Mouse (Mus musculus): ENCODE data around the gene Vim. TPM values are rescaled to one million over a fixed set of nuclear protein-coding genes. Genes with fewer than 3 reads are reported as not detected.
A peak's percentile ranks its signal among the peaks of the same experiment; 100 is the strongest.
"Not testable (repeated sequence)": the region's sequence is repeated elsewhere in the genome, so short reads cannot be mapped to it uniquely, and the experiment has no call there.

Gene Vim
- polyA plus RNA-seq, 1 experiment from 2014 or later, result 1,056 TPM

DNA sequence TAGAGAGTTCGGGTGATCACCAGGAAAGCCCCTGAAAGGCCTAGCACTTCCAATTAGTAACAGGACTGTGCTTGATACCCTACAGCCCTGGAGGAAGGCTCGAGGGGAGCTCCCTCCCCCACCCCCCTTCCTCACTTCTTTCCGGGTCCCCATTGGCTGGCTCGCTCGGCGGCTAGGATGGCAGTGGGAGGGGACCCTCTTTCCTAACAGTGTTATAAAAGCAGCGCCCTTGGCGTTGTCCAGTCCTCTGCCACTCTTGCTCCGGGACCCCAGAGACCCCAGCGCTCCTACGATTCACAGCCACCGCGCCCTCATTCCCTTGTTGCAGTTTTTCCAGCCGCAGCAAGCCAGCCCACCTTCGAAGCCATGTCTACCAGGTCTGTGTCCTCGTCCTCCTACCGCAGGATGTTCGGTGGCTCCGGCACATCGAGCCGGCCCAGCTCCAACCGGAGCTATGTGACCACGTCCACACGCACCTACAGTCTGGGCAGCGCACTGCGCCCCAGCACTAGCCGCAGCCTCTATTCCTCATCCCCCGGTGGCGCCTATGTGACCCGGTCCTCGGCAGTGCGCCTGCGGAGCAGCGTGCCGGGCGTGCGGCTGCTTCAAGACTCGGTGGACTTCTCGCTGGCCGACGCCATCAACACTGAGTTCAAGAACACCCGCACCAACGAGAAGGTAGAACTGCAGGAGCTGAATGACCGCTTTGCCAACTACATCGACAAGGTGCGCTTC lies 506 bp downstream of the Vim start:
- no peaks in the 10 kb centered on the region for H3K9me3 ChIP-seq (replicated peaks)
- H3K4me2 ChIP-seq (replicated peaks), result peak overlapping the region; percentile 69
- under 1% methylated on average over 46 of the region's 46 CpGs for WGBS
- H3K27ac ChIP-seq, result peak overlapping the region; percentile 93
- H3K36me3 ChIP-seq, result peaks cover 16% of the 10 kb centered on the region
- peaks cover 20% of the 10 kb centered on the region for H3K4me1 ChIP-seq
- H3K27me3 ChIP-seq, result no peaks in the 10 kb centered on the region
- H3K4me3 ChIP-seq, result peak overlapping the region; percentile 86
- peak; percentile 90 for ATAC-seq (ENCODE audit: low FRiP score)
- peak overlapping the region; percentile 89 for H3K9ac ChIP-seq

- H3K4me3 ChIP-seq, result peak overlapping the region; percentile 86
- H3K4me1 ChIP-seq, result peaks cover 20% of the 10 kb centered on the region
- H3K9me3 ChIP-seq (replicated peaks), result no peaks in the 10 kb centered on the region
- H3K4me2 ChIP-seq (replicated peaks), result peak overlapping the region; percentile 69
- peak overlapping the region; percentile 89 for H3K9ac ChIP-seq
- peaks cover 21% of the 10 kb centered on the region for H3K36me3 ChIP-seq
- H3K27me3 ChIP-seq, result no peaks in the 10 kb centered on the region
- ATAC-seq (ENCODE audit: low FRiP score), result peak; percentile 3; the same call in 1 of the 2 replicates
- WGBS, result under 1% methylated on average over 21 of the region's 21 CpGs
- H3K27ac ChIP-seq, result peak overlapping the region; percentile 93
Observed at GRCm38 (mm10) chr2:13574801-13575150, 1.0 kb downstream of the Vim start.

DNA sequence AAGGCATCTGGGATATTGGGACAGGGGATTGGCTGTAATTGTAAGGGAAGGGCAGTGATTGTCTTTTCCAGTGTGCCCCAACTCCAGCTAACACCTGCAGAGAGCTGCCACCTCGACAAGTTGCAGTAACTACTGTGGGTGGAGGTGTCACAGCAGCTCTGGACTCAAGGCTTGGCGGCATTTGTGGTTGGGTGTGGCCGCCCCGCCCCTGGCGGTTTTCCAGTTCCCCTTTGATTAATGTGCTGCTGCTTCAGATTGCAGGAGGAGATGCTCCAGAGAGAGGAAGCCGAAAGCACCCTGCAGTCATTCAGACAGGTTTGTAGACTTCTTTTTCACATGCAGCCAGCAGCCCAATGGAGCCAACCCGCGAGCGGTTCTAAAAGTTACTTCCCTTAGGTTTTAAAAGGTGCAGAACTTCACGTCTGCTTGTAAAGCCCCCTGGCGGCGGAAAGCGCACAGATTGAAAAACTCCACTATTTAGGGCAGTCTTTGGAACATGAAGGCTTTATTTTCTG lies 1.6 kb downstream of the Vim start:
- Histone ChIP-seq H3K9me3 (replicated peaks) (no peaks in the 10 kb centered on the region), H3K4me3 (peak overlapping the region; percentile 86), H3K4me1 (peaks cover 23% of the 10 kb centered on the region), H3K4me2 (replicated peaks) (peak overlapping the region; percentile 69), H3K9ac (peak overlapping the region; percentile 89), H3K36me3 (peaks cover 26% of the 10 kb centered on the region), H3K27ac (peak overlapping the region; percentile 93), H3K27me3 (no peaks in the 10 kb centered on the region)
- under 1% methylated on average over 13 of the region's 13 CpGs for WGBS
- no peak for ATAC-seq (ENCODE audit: low FRiP score)

GRCm38 (mm10) chr2:13575926-13576325 lies 2.2 kb downstream of the Vim start:
- Histone ChIP-seq H3K4me3 (peak overlapping the region; percentile 86), H3K36me3 (peaks cover 32% of the 10 kb centered on the region), H3K27me3 (no peaks in the 10 kb centered on the region), H3K9ac (peak overlapping the region; percentile 89), H3K9me3 (replicated peaks) (no peaks in the 10 kb centered on the region), H3K27ac (peak overlapping the region; percentile 93), H3K4me1 (peaks cover 23% of the 10 kb centered on the region), H3K4me2 (replicated peaks) (peak overlapping the region; percentile 69)
- 2% methylated on average over 6 of the region's 6 CpGs for WGBS
- ATAC-seq (ENCODE audit: low FRiP score), result peak; percentile 51

GRCm38 (mm10) chr2:13577399-13577798 lies 3.7 kb downstream of the Vim start:
- Histone ChIP-seq H3K36me3 (peaks cover 45% of the 10 kb centered on the region), H3K4me2 (replicated peaks) (peak overlapping the region; percentile 32), H3K9me3 (replicated peaks) (no peaks in the 10 kb centered on the region), H3K27me3 (no peaks in the 10 kb centered on the region), H3K4me1 (peaks cover 18% of the 10 kb centered on the region), H3K9ac (no peak overlapping the region), H3K27ac (no peak overlapping the region), H3K4me3 (no peak overlapping the region)
- no peak for ATAC-seq (ENCODE audit: low FRiP score)
- 91% methylated on average over 1 of the region's 1 CpGs for WGBS

- peaks cover 52% of the 10 kb centered on the region for H3K36me3 ChIP-seq
- H3K4me1 ChIP-seq, result peaks cover 17% of the 10 kb centered on the region
- no peaks in the 10 kb centered on the region for H3K27me3 ChIP-seq
- no peaks in the 10 kb centered on the region for H3K9me3 ChIP-seq (replicated peaks)
- H3K4me2 ChIP-seq (replicated peaks), result peak overlapping the region; percentile 3; the same call in 1 of the 2 replicates
- H3K4me3 ChIP-seq, result no peak overlapping the region
- H3K9ac ChIP-seq, result no peak overlapping the region
- WGBS, result 63% methylated on average over 14 of the region's 14 CpGs
- no peak overlapping the region for H3K27ac ChIP-seq
- ATAC-seq (ENCODE audit: low FRiP score), result no peak
Observed at GRCm38 (mm10) chr2:13578473-13579152, 4.9 kb downstream of the Vim start.

DNA sequence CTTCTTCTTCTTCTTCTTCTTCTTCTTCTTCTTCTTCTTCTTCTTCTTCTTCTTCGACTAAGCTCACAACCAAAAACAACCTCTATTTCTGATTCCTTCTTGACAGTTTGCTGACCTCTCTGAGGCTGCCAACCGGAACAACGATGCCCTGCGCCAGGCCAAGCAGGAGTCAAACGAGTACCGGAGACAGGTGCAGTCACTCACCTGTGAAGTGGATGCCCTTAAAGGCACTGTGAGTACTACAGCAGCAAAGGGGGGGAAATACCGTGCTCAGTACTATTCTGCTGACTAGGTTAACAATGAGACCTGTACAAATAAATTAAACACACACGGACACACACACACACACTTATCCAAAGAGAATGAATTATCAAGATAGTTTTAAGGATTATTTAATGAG lies 5.6 kb downstream of the Vim start:
- Histone ChIP-seq H3K4me2 (replicated peaks) (no peak overlapping the region), H3K4me1 (peaks cover 17% of the 10 kb centered on the region), H3K27me3 (no peaks in the 10 kb centered on the region), H3K4me3 (no peak overlapping the region), H3K9me3 (replicated peaks) (no peaks in the 10 kb centered on the region), H3K36me3 (peaks cover 53% of the 10 kb centered on the region), H3K27ac (no peak overlapping the region), H3K9ac (no peak overlapping the region)
- WGBS, result 90% methylated on average over 8 of the region's 8 CpGs
- ATAC-seq (ENCODE audit: low FRiP score), result no peak

- H3K9me3 ChIP-seq (replicated peaks), result no peaks in the 10 kb centered on the region
- no peak for ATAC-seq (ENCODE audit: low FRiP score)
- no peak overlapping the region for H3K4me2 ChIP-seq (replicated peaks)
- no peak overlapping the region for H3K27ac ChIP-seq
- no peaks in the 10 kb centered on the region for H3K27me3 ChIP-seq
- no peak overlapping the region for H3K4me3 ChIP-seq
- peaks cover 15% of the 10 kb centered on the region for H3K4me1 ChIP-seq
- H3K36me3 ChIP-seq, result peaks cover 53% of the 10 kb centered on the region
- H3K9ac ChIP-seq, result no peak overlapping the region
- WGBS, result 68% methylated on average over 11 of the region's 11 CpGs
Observed at GRCm38 (mm10) chr2:13579991-13580390, 6.3 kb downstream of the Vim start.

DNA sequence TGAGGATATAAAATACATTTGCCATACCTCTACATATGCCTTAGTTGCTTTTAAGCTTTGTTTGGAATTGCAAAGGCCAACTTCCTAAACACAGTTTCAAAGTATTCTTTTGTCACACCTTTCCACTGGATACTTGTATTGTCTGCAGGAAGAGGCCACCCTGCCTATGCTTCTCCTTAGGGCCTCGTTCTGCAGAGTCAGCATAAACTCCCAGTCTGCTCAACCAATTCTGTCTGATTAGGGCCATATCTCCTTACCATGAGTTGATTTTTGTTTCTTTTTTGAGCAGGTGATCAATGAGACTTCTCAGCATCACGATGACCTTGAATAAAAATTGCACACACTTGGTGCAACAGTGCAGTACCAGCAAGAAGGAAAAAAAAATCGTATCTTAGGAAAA lies 8.5 kb downstream of the Vim start:
- no peaks in the 10 kb centered on the region for H3K9me3 ChIP-seq (replicated peaks)
- H3K9ac ChIP-seq, result no peak overlapping the region
- H3K36me3 ChIP-seq, result peaks cover 50% of the 10 kb centered on the region
- 90% methylated on average over 3 of the region's 3 CpGs for WGBS
- no peaks in the 10 kb centered on the region for H3K27me3 ChIP-seq
- ATAC-seq (ENCODE audit: low FRiP score), result no peak
- H3K4me2 ChIP-seq (replicated peaks), result no peak overlapping the region
- H3K27ac ChIP-seq, result no peak overlapping the region
- H3K4me1 ChIP-seq, result peaks cover 9% of the 10 kb centered on the region; the same call in 1 of the 2 replicates
- no peak overlapping the region for H3K4me3 ChIP-seq

- H3K4me2 ChIP-seq (replicated peaks); H3K4me3 ChIP-seq; H3K27me3 ChIP-seq; H3K9me3 ChIP-seq (replicated peaks); H3K4me1 ChIP-seq; H3K27ac ChIP-seq; H3K9ac ChIP-seq; ATAC-seq (ENCODE audit: low FRiP score): not testable (repeated sequence)
- peaks cover 39% of the 10 kb centered on the region for H3K36me3 ChIP-seq
Observed at GRCm38 (mm10) chr2:13583746-13584145, 10.0 kb downstream of the Vim start.

DNA sequence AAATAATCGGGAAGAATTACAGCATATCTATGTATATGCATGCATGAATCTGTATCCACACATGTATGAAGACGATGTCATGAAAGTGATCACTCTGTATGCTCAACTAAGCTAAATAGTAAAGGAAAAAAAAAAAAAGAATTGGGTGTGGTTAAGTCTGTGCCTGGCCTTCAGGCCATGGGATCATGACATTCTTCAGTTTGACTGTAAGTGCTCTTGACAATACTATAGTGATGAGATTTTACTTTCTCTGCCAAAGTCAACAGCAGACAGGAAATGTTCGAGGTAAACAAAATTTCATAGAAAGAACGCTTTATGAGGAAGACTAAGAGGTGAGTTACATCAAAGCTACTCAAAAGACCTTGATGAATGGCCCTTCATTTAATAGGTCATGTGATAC lies 19.6 kb downstream of the Vim start:
- Histone ChIP-seq H3K4me2 (replicated peaks) (no peak overlapping the region), H3K27me3 (no peaks in the 10 kb centered on the region), H3K9ac (no peak overlapping the region), H3K4me3 (no peak overlapping the region), H3K27ac (no peak overlapping the region), H3K9me3 (replicated peaks) (no peaks in the 10 kb centered on the region), H3K4me1 (no peaks in the 10 kb centered on the region), H3K36me3 (no peaks in the 10 kb centered on the region)
- ATAC-seq (ENCODE audit: low FRiP score), result no peak
- 86% methylated on average over 4 of the region's 4 CpGs for WGBS

DNA sequence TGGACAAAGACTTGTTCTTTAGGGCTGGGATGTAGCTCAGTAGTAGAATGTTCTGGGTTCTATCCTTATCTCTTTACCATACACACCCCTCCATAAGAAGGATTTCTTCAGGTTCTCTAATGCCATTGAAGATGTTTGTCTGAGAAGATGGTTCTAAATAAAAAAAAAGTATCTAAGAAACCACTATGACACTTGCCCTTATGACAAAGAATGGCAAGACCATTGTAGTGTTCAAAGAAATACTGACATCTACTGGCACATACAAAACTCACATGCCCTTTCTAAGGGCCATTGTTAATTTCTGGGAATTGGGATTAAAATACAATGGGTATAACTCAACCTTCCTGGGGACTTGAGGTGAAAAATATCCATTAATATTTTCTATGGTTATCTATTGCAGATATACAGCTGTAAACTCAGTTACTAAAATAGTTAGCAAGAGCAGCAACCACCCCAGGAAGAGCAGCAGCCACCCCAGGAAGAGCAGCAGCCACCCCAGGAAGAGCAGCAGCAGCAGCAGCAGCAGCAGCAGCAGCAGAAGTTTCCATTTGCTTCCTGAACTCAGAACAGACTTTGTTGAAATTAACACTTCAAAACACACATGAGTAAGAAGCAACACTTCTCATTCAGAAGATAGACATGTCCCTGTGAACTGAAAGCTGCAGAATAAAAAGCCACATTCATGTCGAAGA lies 23.4 kb downstream of the Vim start:
- Histone ChIP-seq H3K9ac (no peak overlapping the region), H3K27ac (no peak overlapping the region), H3K4me1 (no peaks in the 10 kb centered on the region), H3K4me2 (replicated peaks) (no peak overlapping the region), H3K36me3 (no peaks in the 10 kb centered on the region), H3K4me3 (no peak overlapping the region), H3K27me3 (no peaks in the 10 kb centered on the region), H3K9me3 (replicated peaks) (no peaks in the 10 kb centered on the region)
- 88% methylated on average over 1 of the region's 1 CpGs for WGBS
- ATAC-seq (ENCODE audit: low FRiP score), result no peak

All from hindbrain, embryonic 12.5 days (tissue).